Mouse (Mus musculus) hematopoietic stem cell, adult 5-6 weeks (primary cell): ENCODE results near the gene Prss35. TPM values are rescaled to one million over a fixed set of nuclear protein-coding genes. Genes with fewer than 3 reads are reported as not detected.

Experiments used
- ATAC-seq, 2 experiments: fragments of 125-278 bp in 1 of 2; replicated peaks in 1 of 2; 2 replicates each; pipeline ENCODE4 v1.8.0; 2016 to 2017; ENCODE audit warnings: inconsistent platforms in 2 of 2, mild to moderate bottlenecking in 2 of 2, moderate number of reproducible peaks in 2 of 2, low read depth in 1 of 2, moderate TSS enrichment in 1 of 2; ENCODE audit not compliant: low FRiP score in 2 of 2, poor library complexity in 2 of 2, severe bottlenecking in 2 of 2, insufficient read depth in 1 of 2, low TSS enrichment in 1 of 2
- total RNA-seq: library from RNA; stranded (forward); fragments of 172-1452, 232-1000 nt; gene quantifications from 2 replicates; pipeline ENCODE4 v1.2.3, GENCODE M21; 2017

The Prss35 gene
- total RNA-seq, 1 experiment from 2014 or later, result not detected

DNA sequence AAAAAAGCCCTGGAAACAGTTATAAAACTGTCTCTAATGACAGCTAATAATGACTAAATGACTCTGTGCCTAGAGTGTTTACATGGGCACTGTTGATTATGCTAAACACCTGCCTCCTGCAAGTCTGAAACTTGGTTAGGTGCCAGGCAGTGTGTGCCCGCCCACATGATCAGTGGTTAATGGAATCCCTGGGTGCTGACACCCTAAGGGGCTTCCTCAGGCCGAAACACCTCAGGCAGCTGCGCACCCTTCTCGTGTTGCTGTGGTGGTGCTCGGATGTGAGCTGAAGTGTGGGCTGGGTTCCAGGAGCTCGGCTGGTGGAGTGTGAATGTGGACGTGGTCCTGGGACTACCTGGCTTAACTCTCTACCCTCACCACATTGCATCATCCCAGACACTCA is 33.9 kb downstream of the Prss35 start:
- ATAC-seq, result no peak

DNA sequence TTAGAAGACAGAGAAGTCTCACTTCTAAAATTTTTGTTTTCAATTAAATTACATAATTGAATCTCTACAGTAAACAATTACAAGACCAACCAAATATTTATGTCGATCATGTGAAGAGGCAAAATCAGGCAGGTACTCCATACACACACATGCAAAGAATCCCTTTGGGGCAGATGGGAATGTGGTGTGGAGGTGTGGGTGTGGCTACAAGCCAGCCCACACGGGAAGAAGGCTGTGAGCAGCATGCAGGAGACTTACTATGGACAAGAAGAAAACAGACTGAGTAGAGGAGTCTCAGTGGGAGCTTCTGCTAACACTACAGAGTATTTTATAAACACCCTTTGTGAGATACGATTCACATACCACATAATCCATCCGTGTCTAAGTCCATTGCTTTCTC is 34.8 kb downstream of the Prss35 start:
- no peak for ATAC-seq

DNA sequence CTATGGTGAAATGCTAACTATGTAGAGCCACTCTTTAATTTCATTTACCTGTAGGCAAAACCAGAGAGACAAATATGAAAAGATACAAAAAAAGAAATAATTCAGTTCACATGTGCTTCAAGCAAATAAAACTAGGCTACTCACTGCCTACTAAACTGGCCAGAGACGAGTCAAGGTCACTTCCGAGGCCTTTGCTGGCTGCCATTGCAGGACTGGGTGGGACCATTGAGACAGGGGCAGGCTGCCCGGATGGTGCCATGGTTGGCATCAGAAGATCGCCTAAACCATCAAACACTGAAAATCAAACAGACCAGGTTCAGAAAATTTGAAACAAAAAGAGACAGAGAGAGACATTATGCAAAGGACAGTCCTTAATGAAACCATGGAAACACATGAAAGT is 38.0 kb downstream of the Prss35 start:
- ATAC-seq, result no peak

DNA sequence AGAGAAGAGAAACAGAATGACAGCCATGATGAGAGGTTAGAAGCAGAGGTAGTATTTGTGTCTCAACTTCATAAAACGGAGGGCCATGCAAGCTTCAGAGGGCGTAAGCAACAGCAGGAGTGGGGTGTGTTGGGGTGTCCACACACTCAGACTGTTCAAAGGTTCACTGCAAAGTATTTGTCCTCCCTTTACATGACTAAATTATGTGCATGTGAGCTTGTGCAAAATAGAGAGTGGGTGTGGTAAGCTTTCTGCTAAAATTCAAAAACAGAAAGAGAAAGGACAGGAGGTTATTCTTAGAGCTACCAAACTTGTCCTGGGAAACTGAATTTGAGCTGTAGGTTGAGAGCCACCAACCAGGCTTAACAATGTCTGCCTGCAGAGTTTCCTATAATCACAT is 39.4 kb downstream of the Prss35 start:
- no peak for ATAC-seq

DNA sequence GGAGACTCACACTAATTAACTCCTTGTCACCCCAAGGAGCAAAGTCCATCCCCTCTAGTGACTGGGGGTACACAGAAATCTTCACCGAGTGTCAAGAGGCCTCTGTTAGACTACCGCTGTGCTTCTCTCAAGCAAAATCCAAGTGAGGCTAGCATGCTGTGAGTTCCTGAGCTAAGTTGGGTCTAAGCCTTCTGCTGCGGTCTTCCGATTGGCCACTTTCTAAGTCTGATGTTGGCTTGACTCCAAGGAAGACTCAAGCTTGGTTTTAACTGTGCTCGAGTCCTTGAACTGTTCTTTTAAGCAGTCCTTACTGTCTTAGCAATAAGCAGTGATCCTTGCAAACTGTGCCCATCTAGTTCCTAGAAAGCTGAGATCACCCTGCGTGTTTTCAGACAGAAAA is 45.7 kb downstream of the Prss35 start:
- ATAC-seq, result no peak

DNA sequence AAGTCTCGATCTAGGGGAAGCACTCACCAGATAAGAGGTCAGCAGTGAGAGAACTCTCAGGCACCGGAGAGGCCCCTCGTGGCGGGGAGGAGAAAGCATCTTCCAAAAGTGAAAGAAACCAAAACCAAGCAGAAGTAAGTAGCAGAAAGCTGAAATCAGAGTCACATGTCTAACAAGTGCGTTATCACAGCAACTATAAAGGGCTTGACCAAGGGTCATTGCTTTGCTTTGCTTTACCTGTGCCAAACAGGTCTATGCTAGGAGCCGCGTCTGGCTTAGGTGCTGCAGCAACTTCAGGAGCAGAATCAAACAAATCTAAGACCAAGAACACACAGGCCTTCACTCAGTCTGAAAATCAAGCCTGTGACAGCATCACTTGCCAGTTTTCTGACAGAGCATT is 48.5 kb downstream of the Prss35 start:
- peak in 1 of 2 experiments; percentile 14; a peak in 1 of 4 replicates for ATAC-seq

DNA sequence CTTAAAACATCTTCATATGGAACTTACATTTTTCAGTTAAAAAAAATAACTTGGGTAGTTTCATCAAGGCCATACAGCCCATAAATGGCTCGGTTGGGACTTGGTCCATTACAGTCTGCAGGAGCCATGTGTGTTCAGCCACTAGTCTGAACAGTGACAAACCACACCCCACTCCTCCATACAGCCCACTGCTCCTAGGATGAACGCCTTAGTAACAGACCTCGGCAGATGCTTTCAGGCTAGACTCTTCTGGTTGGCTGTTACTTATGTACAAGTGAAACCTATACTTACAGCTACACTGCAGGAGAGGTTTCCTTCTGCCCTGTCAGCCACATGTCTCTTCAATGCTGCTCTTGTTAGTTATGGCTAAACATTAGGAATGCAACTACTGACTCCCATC is 51.8 kb downstream of the Prss35 start:
- no peak for ATAC-seq

DNA sequence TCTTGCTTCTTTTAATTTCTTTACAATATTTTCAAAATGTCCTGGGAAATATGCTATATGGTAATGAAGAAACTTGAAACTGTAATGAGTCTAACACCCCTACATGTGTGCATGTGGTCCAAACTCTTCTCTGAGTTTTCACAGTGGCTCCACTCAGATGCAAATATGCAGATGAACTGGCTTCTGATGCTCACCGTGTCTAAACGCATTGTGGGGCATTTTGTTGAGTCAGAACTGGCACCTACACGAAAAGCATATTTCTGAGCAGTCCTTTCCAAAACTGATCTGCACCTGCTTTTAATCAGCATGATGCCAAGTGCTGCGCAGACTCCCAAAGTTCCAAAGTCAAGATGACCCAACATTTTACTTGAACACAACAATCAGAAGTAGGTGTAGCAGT is 54.1 kb downstream of the Prss35 start:
- ATAC-seq, result no peak

DNA sequence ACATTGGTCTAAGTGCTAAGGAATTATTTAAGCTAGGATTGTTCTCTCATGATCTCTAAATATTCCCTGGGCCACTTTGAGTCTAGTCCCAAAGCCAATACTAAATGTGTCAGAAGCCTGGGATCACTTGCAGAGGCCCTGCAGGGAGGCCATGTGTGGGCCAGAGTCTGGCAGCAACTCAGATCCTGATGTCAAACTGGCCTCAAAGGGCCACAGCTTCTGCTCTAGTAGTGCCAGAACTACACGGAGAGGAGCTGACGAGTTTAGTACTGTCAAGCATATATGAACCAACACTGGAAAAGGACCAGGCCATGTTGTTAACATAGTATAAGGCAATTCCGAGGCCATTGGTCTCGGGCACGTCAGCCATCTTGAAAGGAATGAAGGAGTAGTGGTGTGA is 54.7 kb downstream of the Prss35 start:
- ATAC-seq, result no peak

DNA sequence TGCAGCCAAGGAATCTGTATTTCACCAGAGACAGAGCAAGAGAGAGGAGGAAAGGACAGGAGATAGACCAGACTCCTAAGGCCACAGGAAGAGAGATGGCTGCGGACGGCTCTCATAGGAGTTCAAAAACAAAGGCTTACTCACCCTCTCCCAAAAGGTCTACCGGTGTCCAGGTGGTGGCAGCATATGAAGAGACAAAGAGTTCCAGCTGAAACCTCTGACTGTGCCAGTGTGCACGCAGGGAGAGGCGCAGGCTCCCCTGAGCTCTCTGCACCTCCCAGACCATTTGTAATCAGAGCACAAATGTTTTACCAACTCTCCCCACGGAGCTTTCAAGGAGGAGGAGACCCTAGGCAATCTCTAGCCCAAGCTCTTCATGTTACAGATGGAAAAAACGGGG is 55.2 kb downstream of the Prss35 start:
- ATAC-seq, result no peak

DNA sequence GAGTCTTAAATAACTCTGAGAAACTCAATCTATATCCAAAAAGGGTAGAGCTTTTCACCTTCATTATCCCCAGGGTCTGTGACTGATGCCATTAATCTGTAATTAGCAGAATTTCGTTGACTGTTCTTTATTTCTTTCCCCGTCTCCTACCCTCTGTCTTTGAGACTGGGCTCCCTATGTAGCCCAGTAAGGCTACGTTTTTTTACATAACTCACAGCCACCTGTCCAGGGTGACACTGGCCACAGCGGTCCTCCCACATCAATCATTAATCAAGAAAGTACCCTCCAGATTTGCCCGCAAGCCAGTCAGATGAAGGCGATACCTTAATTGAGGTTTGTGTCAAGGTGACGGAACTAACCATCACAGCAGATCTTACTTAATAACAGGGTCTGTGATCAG is 55.6 kb downstream of the Prss35 start:
- no peak for ATAC-seq

DNA sequence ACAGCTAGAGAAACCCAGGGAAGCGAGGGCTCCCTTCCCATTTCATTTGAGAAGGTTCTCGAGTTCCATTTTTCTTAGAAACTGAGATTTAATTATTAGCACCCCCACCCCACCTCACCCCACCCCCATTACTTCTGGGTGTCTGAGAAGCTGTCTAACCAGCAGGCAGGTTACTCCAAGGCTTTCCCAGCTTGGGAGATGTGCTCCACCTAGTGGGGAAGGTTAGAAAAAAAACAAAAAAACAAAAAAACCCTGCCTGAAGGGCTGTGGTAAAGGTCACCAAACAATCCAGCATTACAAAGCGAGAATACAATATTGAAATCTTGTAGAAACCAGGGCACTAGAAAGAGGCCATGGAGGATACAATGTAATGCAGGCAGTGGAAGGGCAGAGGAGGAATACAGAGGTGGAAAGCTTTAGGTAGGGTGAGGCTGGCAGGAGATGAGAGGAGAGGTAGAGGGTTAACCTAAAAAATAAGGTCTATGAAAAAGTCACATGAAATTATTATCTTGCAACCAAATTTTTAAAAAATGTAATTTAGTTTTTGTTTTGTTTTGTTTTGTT is 57.2 kb downstream of the Prss35 start:
- ATAC-seq, result peak; percentile 49 to 58; a peak in 3 of 4 replicates

Other genes starting within 250 kb of the Prss35 start
- gene Pgm3, start 171.8 kb upstream of the Prss35 start, total RNA-seq, result 16.8 and 17.5 TPM in 2 replicates
- gene Rwdd2a, start 171.7 kb upstream of the Prss35 start, total RNA-seq, result 2.4 and 4.8 TPM in 2 replicates
- gene Me1, start 47.7 kb upstream of the Prss35 start, total RNA-seq, result 0.25 and 0.69 TPM in 2 replicates
- gene Snap91, start 137.0 kb downstream of the Prss35 start, total RNA-seq, result not detected in 2 replicates